Mouse (Mus musculus): ENCODE measurements around the gene Atg4d.

GRCm38 (mm10) chr9:21241343-21241742 lies 23.8 kb upstream of the Atg4d start:
- TF ChIP-seq CTCF (IDR thresholded peaks at IDR 0.05; ENCODE audit: low read depth) (peak; percentile 99), EP300 (optimal IDR thresholded peaks at IDR 0.05) (no peak)
